30 mouse cellular contexts compared by ENCODE assay signal in the genomic region with DNA sequence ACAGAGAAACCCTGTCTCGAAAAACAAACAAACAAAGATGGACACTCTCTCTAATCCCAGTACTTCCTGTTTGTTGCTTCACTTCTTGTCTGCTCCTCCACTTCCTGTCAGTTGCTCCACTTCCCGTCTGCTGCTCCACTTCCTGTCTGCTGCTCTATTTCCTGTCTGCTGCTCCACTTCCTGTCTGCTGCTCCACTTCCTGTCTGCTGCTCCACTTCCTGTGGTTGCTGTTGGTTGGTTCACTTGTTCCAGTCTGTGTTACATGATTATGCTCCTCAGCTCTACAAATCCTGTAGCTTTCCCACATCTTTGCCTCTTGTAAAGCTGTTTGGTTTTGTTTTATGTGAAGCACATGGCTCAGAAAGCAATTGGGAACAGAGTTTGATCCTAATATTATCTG.
DNase-seq lines count a peak whose midpoint lies in the region; ATAC-seq and TF ChIP-seq lines count a peak whose summit lies in the region.
"Had no signal": no experiment of that assay in that cellular context is flagged by ENCODE, and none has a peak within 500 bp of the region (broad histone marks: within the 10 kb centered on the region; RNA-seq: fewer than 3 reads in every experiment).

No protein-coding gene starts in this region.

- H3K27me3 ChIP-seq in kidney, embryonic 15.5 days, result no peaks in the 10 kb centered on the region
- no peaks in the 10 kb centered on the region for H3K27me3 ChIP-seq in forebrain, postnatal 0 days (ENCODE audit: insufficient read depth, low read length)
- H3K27me3 ChIP-seq: embryonic facial prominence, embryonic 12.5 days; forebrain, embryonic 15.5 days; heart, embryonic 15.5 days; liver, embryonic 13.5 days; midbrain, embryonic 15.5 days; stomach, embryonic 15.5 days had no signal

- no peaks in the 10 kb centered on the region for H3K9me3 ChIP-seq in kidney, embryonic 15.5 days (replicated peaks)
- H3K9me3 ChIP-seq in forebrain, postnatal 0 days (ENCODE audit: low read length), result no peaks in the 10 kb centered on the region
- H3K9me3 ChIP-seq: embryonic facial prominence, embryonic 12.5 days; forebrain, embryonic 10.5 days; forebrain, embryonic 15.5 days; heart, embryonic 10.5 days; heart, embryonic 15.5 days; liver, embryonic 13.5 days; midbrain, embryonic 10.5 days; midbrain, embryonic 15.5 days; stomach, embryonic 15.5 days had no signal

- H3K27ac ChIP-seq in kidney, embryonic 15.5 days, result 0 out of 2 replicates have a peak overlapping the region, but pooled peaks have one; percentile 9
- no peak overlapping the region for H3K27ac ChIP-seq in forebrain, postnatal 0 days (ENCODE audit: low read depth, low read length)
- H3K27ac ChIP-seq: embryonic facial prominence, embryonic 12.5 days; forebrain, embryonic 10.5 days; forebrain, embryonic 15.5 days; heart, embryonic 10.5 days; heart, embryonic 15.5 days; kidney, postnatal 0 days; liver, embryonic 13.5 days; midbrain, embryonic 10.5 days; midbrain, embryonic 15.5 days; stomach, embryonic 15.5 days had no signal

- TF ChIP-seq CTCF in forebrain, postnatal 0 days (IDR thresholded peaks at IDR 0.05; ENCODE audit: low read depth), result no peak

- WGBS in kidney, embryonic 15.5 days, result 89% methylated on average over 2 of the region's 2 CpGs
- WGBS in forebrain, postnatal 0 days, result 96% methylated on average over 2 of the region's 2 CpGs

- H3K4me1 ChIP-seq in kidney, embryonic 15.5 days, result peaks cover 11% of the 10 kb centered on the region; the same call in 1 of the 2 replicates
- no peaks in the 10 kb centered on the region for H3K4me1 ChIP-seq in forebrain, postnatal 0 days (ENCODE audit: insufficient read depth)
- H3K4me1 ChIP-seq: forebrain, embryonic 15.5 days; heart, embryonic 10.5 days; heart, embryonic 15.5 days; liver, embryonic 13.5 days; stomach, embryonic 15.5 days had no signal

- H3K4me3 ChIP-seq in kidney, embryonic 15.5 days (replicated peaks), result no peak overlapping the region
- H3K4me3 ChIP-seq in forebrain, postnatal 0 days (ENCODE audit: low read depth, low read length), result no peak overlapping the region
- H3K4me3 ChIP-seq: embryonic facial prominence, embryonic 12.5 days; forebrain, embryonic 10.5 days; forebrain, embryonic 15.5 days; heart, embryonic 10.5 days; heart, embryonic 15.5 days; liver, embryonic 13.5 days; midbrain, embryonic 10.5 days; midbrain, embryonic 15.5 days; stomach, embryonic 15.5 days had no signal

- no peak overlapping the region for H3K9ac ChIP-seq in kidney, embryonic 15.5 days
- no peak overlapping the region for H3K9ac ChIP-seq in forebrain, postnatal 0 days
- H3K9ac ChIP-seq: embryonic facial prominence, embryonic 12.5 days; forebrain, embryonic 15.5 days; heart, embryonic 15.5 days; liver, embryonic 13.5 days; midbrain, embryonic 15.5 days; stomach, embryonic 15.5 days had no signal

- H3K4me2 ChIP-seq in kidney, embryonic 15.5 days, result no peak overlapping the region
- no peak overlapping the region for H3K4me2 ChIP-seq in forebrain, postnatal 0 days (ENCODE audit: low read depth)
- H3K4me2 ChIP-seq: embryonic facial prominence, embryonic 12.5 days; forebrain, embryonic 15.5 days; heart, embryonic 15.5 days; liver, embryonic 13.5 days; midbrain, embryonic 15.5 days; stomach, embryonic 15.5 days had no signal

- no peaks in the 10 kb centered on the region for H3K36me3 ChIP-seq in kidney, embryonic 15.5 days
- H3K36me3 ChIP-seq in forebrain, postnatal 0 days (ENCODE audit: insufficient read depth), result no peaks in the 10 kb centered on the region
- H3K36me3 ChIP-seq: embryonic facial prominence, embryonic 12.5 days; forebrain, embryonic 10.5 days; forebrain, embryonic 15.5 days; heart, embryonic 10.5 days; heart, embryonic 15.5 days; liver, embryonic 13.5 days; midbrain, embryonic 10.5 days; midbrain, embryonic 15.5 days; stomach, embryonic 15.5 days had no signal

- DNase-seq in kidney, postnatal 10 days, result no peak
- DNase-seq in 416B (ENCODE audit: low read depth), result peak; percentile 10
- no peak for DNase-seq in forebrain, postnatal 0 days
- no peak for DNase-seq in adrenal gland, adult (ENCODE audit: inconsistent age in 2 of 2, low spot score in 1 of 2)
- no peak for DNase-seq in neural tube, embryonic 10.5 days (ENCODE audit: extremely low spot score, low spot score)
- DNase-seq: adrenal gland, postnatal 25 days; cerebellum, adult 8-10 months; cerebellum, postnatal 25 days; kidney, adult 2 months; layer of hippocampus, adult 9-11 months; liver, embryonic 13.5 days; lung, adult 18-20 months; lung, postnatal 4 days; right cerebral cortex, postnatal 25 days; thymus, adult 2 months had no signal

- ATAC-seq in kidney, embryonic 15.5 days (replicated peaks; ENCODE audit: low FRiP score), result no peak
- peak; percentile 62 for ATAC-seq in common myeloid progenitor, adult 5-6 weeks (replicated peaks; ENCODE audit: low read depth, poor library complexity, severe bottlenecking)
- ATAC-seq in megakaryocyte, adult 5-6 weeks (ENCODE audit: poor library complexity, severe bottlenecking), result peak; percentile 43; the same call in 1 of the 2 replicates
- ATAC-seq in forebrain, postnatal 0 days, result no peak
- ATAC-seq: CD4-positive, CD25-positive, alpha-beta regulatory T cell, adult 4 months; forebrain, embryonic 15.5 days; hindbrain, embryonic 16.5 days; lung, postnatal 0 days; midbrain, embryonic 15.5 days had no signal

Comparison
In these comparisons a context has a peak if more than half of its experiments do, and no peak if none do; other contexts are left out.
1. ATAC-seq: peak in common myeloid progenitor, adult 5-6 weeks (single experiment) and megakaryocyte, adult 5-6 weeks (single experiment); none in kidney, embryonic 15.5 days (single experiment) and forebrain, postnatal 0 days (single experiment).